Mouse (Mus musculus) monocyte, adult 5-6 weeks (primary cell): ENCODE results near the gene Slc25a43. TPM values are rescaled to one million over a fixed set of nuclear protein-coding genes. Genes with fewer than 3 reads are reported as not detected.
A peak's percentile ranks its signal among the peaks of the same experiment; 100 is the strongest.

Source experiments
- ATAC-seq: fragments of 153-309, 156-312 bp; replicated peaks from 2 replicates; pipeline ENCODE4 v1.8.0; 2017; ENCODE audit warnings: mild to moderate bottlenecking; ENCODE audit not compliant: low TSS enrichment, insufficient number of reproducible peaks, severe bottlenecking, poor library complexity, low FRiP score
- total RNA-seq: library from RNA; stranded (forward); fragments of 200-1000, 200-491, 200-594 nt; gene quantifications from 3 replicates; pipeline ENCODE4 v1.2.3, GENCODE M21; 2017

Slc25a43 gene
- total RNA-seq, 1 experiment from 2014 or later: not detected

- ATAC-seq: no peak
Observed at GRCm38 (mm10) chrX:36816368-36816899, 73.0 kb downstream of the Slc25a43 start.

- no peak for ATAC-seq
Observed at GRCm38 (mm10) chrX:36816953-36817441, 73.5 kb downstream of the Slc25a43 start.

DNA sequence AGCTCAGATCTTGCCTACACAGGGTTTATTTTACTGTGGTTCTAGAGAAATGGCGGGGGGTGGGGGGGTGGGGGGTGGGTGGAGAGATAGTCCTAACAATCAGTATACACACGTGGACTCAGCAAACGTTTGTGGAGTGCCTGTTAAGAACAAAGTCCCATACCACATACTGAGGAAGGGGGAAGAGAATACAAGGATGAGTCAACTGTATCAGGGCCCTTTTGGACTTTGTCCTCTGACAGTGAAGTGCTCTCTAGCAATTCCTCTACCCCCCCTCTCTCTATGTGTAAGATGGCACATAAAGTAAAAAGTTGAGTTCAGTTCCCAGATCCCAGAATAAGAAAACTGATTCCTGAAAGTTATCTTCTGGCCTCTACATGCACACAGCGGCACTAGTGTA lies 76.1 kb downstream of the Slc25a43 start:
- no peak for ATAC-seq

DNA sequence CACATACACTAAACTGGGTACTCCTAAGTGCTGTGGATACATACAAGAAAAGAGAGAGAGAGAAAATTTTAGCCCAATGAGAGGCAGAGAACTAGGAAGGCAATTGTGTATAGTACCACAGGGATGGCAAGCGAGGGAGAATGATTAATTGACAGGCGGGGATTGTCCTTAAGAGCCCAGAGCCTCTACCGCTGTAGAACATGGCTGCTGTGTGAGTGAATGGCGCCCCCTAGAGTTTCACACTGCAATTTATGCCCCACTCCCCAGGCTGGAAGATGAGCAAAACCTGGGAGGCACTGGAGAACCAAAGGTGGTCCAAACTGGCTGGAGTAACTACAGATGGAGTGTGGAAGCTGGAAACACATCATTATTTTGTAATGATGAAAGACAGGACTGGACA lies 76.7 kb downstream of the Slc25a43 start:
- 0 out of 2 replicates have a peak, but pooled peaks have one; percentile 31 for ATAC-seq

GRCm38 (mm10) chrX:36823932-36824711 lies 80.7 kb downstream of the Slc25a43 start:
- no peak for ATAC-seq

DNA sequence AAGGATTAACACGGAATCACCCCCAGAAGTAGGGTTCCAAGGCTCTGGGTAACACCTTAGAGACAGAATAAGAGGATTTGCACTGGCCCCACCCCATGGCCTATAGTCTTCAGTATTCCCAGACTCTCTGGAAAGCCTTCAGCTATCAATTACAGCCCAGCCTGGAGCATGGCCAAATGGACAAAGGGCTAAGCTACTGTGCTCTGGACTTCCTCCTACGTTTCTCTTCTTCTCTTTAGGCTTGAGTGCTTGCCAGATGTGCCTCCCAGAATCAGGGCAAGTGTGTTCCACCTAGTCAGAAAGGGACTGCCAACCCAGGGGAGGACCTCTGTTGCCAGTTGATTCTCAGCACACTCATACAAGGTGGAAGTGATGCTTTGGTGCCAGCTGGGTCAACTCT lies 81.6 kb downstream of the Slc25a43 start:
- ATAC-seq: no peak

Other genes with a start within 250 kb of the Slc25a43 start
- gene Pgrmc1, start 145.5 kb upstream of the Slc25a43 start, total RNA-seq: 56.2 to 87.7 TPM (median 86.7 TPM) in 3 replicates
- gene Akap17b, start 98.3 kb upstream of the Slc25a43 start, total RNA-seq: 2.5 to 5.0 TPM (median 2.8 TPM) in 3 replicates
- gene Slc25a5, start 52.0 kb downstream of the Slc25a43 start, total RNA-seq: 373 to 641 TPM (median 606 TPM) in 3 replicates
- gene Ube2a, start 130.2 kb downstream of the Slc25a43 start, total RNA-seq: 21.9 to 37.5 TPM (median 22.4 TPM) in 3 replicates
- gene C330007P06Rik, start 130.5 kb downstream of the Slc25a43 start, total RNA-seq: 62.8 to 68.6 TPM (median 66.6 TPM) in 3 replicates
- 2.1 to 7.4 TPM (median 5.8 TPM) in 3 replicates for gene Nkrf, start 159.2 kb downstream of the Slc25a43 start, total RNA-seq
- gene Sept6, start 248.1 kb downstream of the Slc25a43 start, total RNA-seq: 75.3 to 123 TPM (median 87.1 TPM) in 3 replicates